Mouse (Mus musculus): Measurements from ENCODE around the gene Mt4. TPM values are rescaled to one million over a fixed set of nuclear protein-coding genes. Genes with fewer than 3 reads are reported as not detected.
A peak's percentile ranks its signal among the peaks of the same experiment; 100 is the strongest.

The Mt4 gene
- polyA plus RNA-seq, 1 experiment, result not detected

GRCm38 (mm10) chr8:94109835-94110234 is 27.2 kb upstream of the Mt4 start:
- no peak overlapping the region for H3K27ac ChIP-seq (ENCODE audit: insufficient read depth, low read depth, low read length)
- no peaks in the 10 kb centered on the region for H3K4me1 ChIP-seq (ENCODE audit: control insufficient read depth, insufficient read depth, low read length)
- TF ChIP-seq POLR2A (IDR thresholded peaks at IDR 0.05; ENCODE audit: borderline replicate concordance, low read depth, low read length), result no peak
- 0 out of 2 replicates have a peak, but pooled peaks have one; percentile 8 for TF ChIP-seq CTCF (IDR thresholded peaks at IDR 0.05; ENCODE audit: low read depth, low read length)
- H3K4me3 ChIP-seq (ENCODE audit: insufficient read depth, low read length), result no peak overlapping the region

- Histone ChIP-seq H3K4me1 (ENCODE audit: control insufficient read depth, insufficient read depth, low read length) (no peaks in the 10 kb centered on the region), H3K27ac (ENCODE audit: insufficient read depth, low read depth, low read length) (no peak overlapping the region), H3K4me3 (ENCODE audit: insufficient read depth, low read length) (no peak overlapping the region)
- TF ChIP-seq CTCF (IDR thresholded peaks at IDR 0.05; ENCODE audit: low read depth, low read length) (no peak), POLR2A (IDR thresholded peaks at IDR 0.05; ENCODE audit: borderline replicate concordance, low read depth, low read length) (no peak)
Observed at GRCm38 (mm10) chr8:94110526-94111177, 26.3 kb upstream of the Mt4 start.

DNA sequence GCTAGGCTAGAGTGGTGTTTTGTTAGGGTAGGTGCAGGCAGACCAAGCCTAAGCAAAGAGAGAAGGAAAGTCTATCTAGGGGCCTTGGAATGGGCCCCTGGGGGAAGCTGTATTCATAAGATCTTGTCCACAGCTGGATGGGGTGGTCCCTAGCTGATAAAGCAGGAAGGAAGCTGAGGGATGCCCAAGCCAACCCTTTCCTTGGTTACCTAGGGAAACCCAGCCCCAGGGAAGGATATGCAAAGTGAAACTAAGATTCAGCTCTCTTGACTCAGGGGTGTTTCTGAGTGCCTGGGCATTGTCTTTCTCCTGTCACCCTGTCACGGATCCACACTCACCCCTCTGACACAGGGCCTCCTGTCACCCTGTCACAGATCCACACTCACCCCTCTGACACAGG is 23.6 kb upstream of the Mt4 start:
- no peak for TF ChIP-seq POLR2A (IDR thresholded peaks at IDR 0.05; ENCODE audit: borderline replicate concordance, low read depth, low read length)
- TF ChIP-seq CTCF (IDR thresholded peaks at IDR 0.05; ENCODE audit: low read depth, low read length), result no peak
- H3K27ac ChIP-seq (ENCODE audit: insufficient read depth, low read depth, low read length), result no peak overlapping the region
- no peaks in the 10 kb centered on the region for H3K4me1 ChIP-seq (ENCODE audit: control insufficient read depth, insufficient read depth, low read length)
- H3K4me3 ChIP-seq (ENCODE audit: insufficient read depth, low read length), result no peak overlapping the region

GRCm38 (mm10) chr8:94113972-94114371 is 23.0 kb upstream of the Mt4 start:
- H3K4me1 ChIP-seq (ENCODE audit: control insufficient read depth, insufficient read depth, low read length), result no peaks in the 10 kb centered on the region
- no peak overlapping the region for H3K27ac ChIP-seq (ENCODE audit: insufficient read depth, low read depth, low read length)
- no peak overlapping the region for H3K4me3 ChIP-seq (ENCODE audit: insufficient read depth, low read length)
- TF ChIP-seq POLR2A (IDR thresholded peaks at IDR 0.05; ENCODE audit: borderline replicate concordance, low read depth, low read length) (no peak), CTCF (IDR thresholded peaks at IDR 0.05; ENCODE audit: low read depth, low read length) (no peak)

GRCm38 (mm10) chr8:94118776-94119430 is 18.1 kb upstream of the Mt4 start:
- no peak overlapping the region for H3K27ac ChIP-seq (ENCODE audit: insufficient read depth, low read depth, low read length)
- no peak overlapping the region for H3K4me3 ChIP-seq (ENCODE audit: insufficient read depth, low read length)
- 0 out of 2 replicates have a peak, but pooled peaks cover 2% of the 10 kb centered on the region for H3K4me1 ChIP-seq (ENCODE audit: control insufficient read depth, insufficient read depth, low read length)
- TF ChIP-seq CTCF (IDR thresholded peaks at IDR 0.05; ENCODE audit: low read depth, low read length) (no peak), POLR2A (IDR thresholded peaks at IDR 0.05; ENCODE audit: borderline replicate concordance, low read depth, low read length) (no peak)

DNA sequence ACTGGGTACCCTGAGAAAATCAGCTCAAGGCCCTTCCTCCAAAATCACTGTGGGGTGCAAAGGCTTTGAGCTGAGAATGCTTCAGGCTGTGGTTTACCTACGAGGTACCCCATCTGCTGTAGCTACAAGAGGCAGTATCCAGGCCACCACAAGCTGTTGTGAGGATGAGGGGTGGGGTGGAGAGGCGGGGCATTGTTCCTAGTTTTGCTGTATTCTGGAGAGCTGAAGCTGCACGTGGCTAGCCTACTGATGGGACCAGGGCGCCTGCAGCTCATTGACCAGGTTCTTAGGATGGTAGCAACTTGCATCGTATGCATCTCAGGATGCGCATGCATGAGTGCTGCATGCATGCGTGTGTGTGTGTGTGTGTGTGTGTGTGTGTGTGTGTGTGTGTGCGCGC is 15.4 kb upstream of the Mt4 start:
- H3K4me1 ChIP-seq (ENCODE audit: control insufficient read depth, insufficient read depth, low read length), result 0 out of 2 replicates have a peak, but pooled peaks cover 2% of the 10 kb centered on the region
- H3K27ac ChIP-seq (ENCODE audit: insufficient read depth, low read depth, low read length), result no peak overlapping the region

GRCm38 (mm10) chr8:94122711-94123468 is 14.1 kb upstream of the Mt4 start:
- Histone ChIP-seq H3K27ac (ENCODE audit: insufficient read depth, low read depth, low read length) (no peak overlapping the region), H3K4me1 (ENCODE audit: control insufficient read depth, insufficient read depth, low read length) (0 out of 2 replicates have a peak, but pooled peaks cover 2% of the 10 kb centered on the region), H3K4me3 (ENCODE audit: insufficient read depth, low read length) (no peak overlapping the region)
- TF ChIP-seq CTCF (IDR thresholded peaks at IDR 0.05; ENCODE audit: low read depth, low read length) (no peak), POLR2A (IDR thresholded peaks at IDR 0.05; ENCODE audit: borderline replicate concordance, low read depth, low read length) (no peak)

More for the DNA sequence above, 15.4 kb upstream of the Mt4 start:
- H3K4me3 ChIP-seq (ENCODE audit: insufficient read depth, low read length), result no peak overlapping the region
- TF ChIP-seq CTCF (IDR thresholded peaks at IDR 0.05; ENCODE audit: low read depth, low read length) (no peak), POLR2A (IDR thresholded peaks at IDR 0.05; ENCODE audit: borderline replicate concordance, low read depth, low read length) (no peak)

- H3K27ac ChIP-seq (ENCODE audit: insufficient read depth, low read depth, low read length), result no peak overlapping the region
- 0 out of 2 replicates have a peak, but pooled peaks cover 2% of the 10 kb centered on the region for H3K4me1 ChIP-seq (ENCODE audit: control insufficient read depth, insufficient read depth, low read length)
- no peak overlapping the region for H3K4me3 ChIP-seq (ENCODE audit: insufficient read depth, low read length)
- TF ChIP-seq POLR2A (IDR thresholded peaks at IDR 0.05; ENCODE audit: borderline replicate concordance, low read depth, low read length) (no peak), CTCF (IDR thresholded peaks at IDR 0.05; ENCODE audit: low read depth, low read length) (no peak)
Observed at GRCm38 (mm10) chr8:94127711-94128110, 9.3 kb upstream of the Mt4 start.

- TF ChIP-seq CTCF (IDR thresholded peaks at IDR 0.05; ENCODE audit: low read depth, low read length), result no peak
- H3K4me1 ChIP-seq (ENCODE audit: control insufficient read depth, insufficient read depth, low read length), result peaks cover 2% of the 10 kb centered on the region; the same call in 1 of the 2 replicates
Observed at GRCm38 (mm10) chr8:94129133-94129789, 7.7 kb upstream of the Mt4 start.

More at GRCm38 (mm10) chr8:94129133-94129789, 7.7 kb upstream of the Mt4 start:
- Histone ChIP-seq H3K4me3 (ENCODE audit: insufficient read depth, low read length) (no peak overlapping the region), H3K27ac (ENCODE audit: insufficient read depth, low read depth, low read length) (no peak overlapping the region)

Data from bone marrow macrophage, adult 2 months (primary cell).